Mouse (Mus musculus) intestine, embryonic 14.5 days (tissue): ENCODE data around the gene Rab11fip5. TPM values are rescaled to one million over a fixed set of nuclear protein-coding genes. Genes with fewer than 3 reads are reported as not detected.
A peak's percentile ranks its signal among the peaks of the same experiment; 100 is the strongest.

Experiments used
- ATAC-seq: fragments of 200-750 bp; cut with Nextera tagmentation; replicated peaks from 2 replicates; pipeline ENCODE4 v1.8.0; 2017; ENCODE audit warnings: low read depth, moderate number of reproducible peaks, moderate TSS enrichment, moderate library complexity; ENCODE audit not compliant: low FRiP score, low TSS enrichment
- DNase-seq: peaks from one replicate; pipeline ENCODE4 v3.0.0-alpha.2; 2018; ENCODE audit warnings: low spot score
- H3K27ac ChIP-seq: fragments of 300-500 bp; sonication (generic); 2 replicates; pipeline ENCODE4 v1.5.1; 2014; ENCODE audit warnings: low read depth, mild to moderate bottlenecking, control low read depth
- H3K27me3 ChIP-seq: fragments of 300-500 bp; sonication (generic); replicated peaks from 2 replicates; pipeline ENCODE4 v1.6.1; 2014; ENCODE audit warnings: low read length, control low read depth; ENCODE audit not compliant: control insufficient read depth, insufficient read depth
- H3K36me3 ChIP-seq: fragments of 300-500 bp; sonication (generic); 2 replicates; pipeline ENCODE4 v1.6.1; 2014; ENCODE audit warnings: low read length, control low read depth; ENCODE audit not compliant: control insufficient read depth, insufficient read depth
- H3K4me1 ChIP-seq: fragments of 300-500 bp; sonication (generic); replicated peaks from 2 replicates; pipeline ENCODE4 v1.6.1; 2014; ENCODE audit warnings: low read length, control low read depth, mixed read lengths; ENCODE audit not compliant: control insufficient read depth, insufficient read depth
- H3K4me2 ChIP-seq: fragments of 300-500 bp; sonication (generic); 2 replicates; pipeline ENCODE4 v1.6.1; 2014; ENCODE audit warnings: low read length
- H3K4me3 ChIP-seq: fragments of 300-500 bp; sonication (generic); 2 replicates; pipeline ENCODE4 v1.5.1; 2014; ENCODE audit warnings: low read depth, low read length, control low read depth, mixed read lengths
- H3K9ac ChIP-seq: fragments of 300-500 bp; sonication (generic); 2 replicates; pipeline ENCODE4 v1.6.1; 2014; ENCODE audit warnings: mild to moderate bottlenecking, low read length
- H3K9me3 ChIP-seq: fragments of 300-500 bp; sonication (generic); 2 replicates; pipeline ENCODE4 v1.6.1; 2016; ENCODE audit warnings: low read length, control low read depth; ENCODE audit not compliant: control insufficient read depth
- WGBS: fragments of 180-500 bp; shearing (Covaris S2); extraction: QIAGEN DNeasy Blood & Tissue Kit; methylation state at CpG from one replicate; pipeline ENCODE4 v1.1.7; 2014; 5-methylcytosine and 5-hydroxymethylcytosine counted together
- polyA plus RNA-seq: library from polyadenylated mRNA; unstranded; fragments of >200 nt; fragmentation: Nextera tagmentation; extraction: Ambion mirVana; gene quantifications from 2 replicates; pipeline ENCODE4 v1.2.1, GENCODE M21; 2014

The Rab11fip5 gene
- polyA plus RNA-seq, 1 experiment from 2014 or later: 8.0 TPM

DNA sequence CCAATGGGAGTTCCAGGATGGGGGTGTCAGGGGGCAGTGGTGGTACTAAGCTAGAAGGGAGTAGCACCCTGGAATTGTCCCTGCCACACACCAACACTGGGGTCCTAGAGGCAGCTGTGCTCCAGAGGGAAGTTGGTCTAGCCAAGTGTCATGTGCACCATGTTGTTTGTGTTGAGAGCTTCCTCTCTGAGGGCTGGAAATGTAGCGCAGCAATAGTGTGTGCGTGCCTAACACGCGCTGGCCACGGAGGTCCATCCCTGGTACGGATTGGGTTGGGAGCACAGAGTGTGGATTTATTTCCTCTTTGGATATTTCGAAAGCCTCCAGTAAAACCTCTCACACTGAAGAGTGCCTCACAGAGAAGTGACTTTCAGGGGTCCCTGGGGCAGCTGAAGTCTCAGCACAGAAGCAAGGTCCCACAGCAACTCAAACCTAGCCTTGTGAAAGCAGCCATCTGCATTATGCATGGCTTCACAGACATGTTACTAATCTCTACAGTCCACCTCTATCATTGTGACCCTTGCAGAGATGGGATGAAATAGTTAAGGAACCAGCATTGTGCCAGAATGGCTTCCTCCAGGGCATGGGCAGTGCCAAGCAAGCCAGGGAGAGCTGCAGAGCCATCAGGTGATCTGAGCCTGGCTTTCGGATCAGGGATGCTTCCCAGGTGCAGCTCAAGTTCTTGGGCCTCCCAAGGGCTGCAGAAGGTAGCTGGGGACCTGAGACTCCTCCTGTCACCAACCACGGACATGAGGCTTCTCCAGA lies 3.6 kb downstream of the Rab11fip5 start:
- Histone ChIP-seq H3K27ac (no peak overlapping the region), H3K4me3 (no peak overlapping the region), H3K36me3 (peaks cover 5% of the 10 kb centered on the region; the same call in 1 of the 2 replicates), H3K4me2 (no peak overlapping the region), H3K9ac (no peak overlapping the region), H3K9me3 (no peaks in the 10 kb centered on the region), H3K4me1 (peaks cover 22% of the 10 kb centered on the region), H3K27me3 (no peaks in the 10 kb centered on the region)
- WGBS: 93% methylated on average over 9 of the region's 9 CpGs
- ATAC-seq (no peak), DNase-seq (no peak)

DNA sequence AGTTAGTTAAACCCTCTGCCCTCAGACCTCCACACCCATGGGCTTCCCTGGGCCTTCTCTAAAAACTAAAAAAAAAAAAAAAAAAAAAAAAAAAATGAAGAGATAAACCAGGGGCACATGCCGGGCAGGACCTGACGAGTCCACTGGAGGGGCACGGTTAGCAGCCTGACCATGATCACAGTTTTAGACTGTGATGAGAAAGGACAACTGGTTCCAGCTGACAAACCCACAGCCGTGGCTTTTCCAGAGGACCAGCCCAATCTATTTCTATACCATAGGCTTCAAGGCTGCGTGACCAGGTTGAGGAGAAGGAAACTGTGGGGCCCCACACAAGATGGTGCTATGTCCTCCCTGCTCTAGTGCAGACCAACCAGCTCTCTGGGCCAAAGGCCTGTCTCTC lies 4.4 kb downstream of the Rab11fip5 start:
- Histone ChIP-seq H3K9ac (no peak overlapping the region), H3K36me3 (peaks cover 5% of the 10 kb centered on the region; the same call in 1 of the 2 replicates), H3K27me3 (no peaks in the 10 kb centered on the region), H3K9me3 (no peaks in the 10 kb centered on the region), H3K4me1 (peaks cover 20% of the 10 kb centered on the region), H3K4me3 (no peak overlapping the region), H3K27ac (no peak overlapping the region), H3K4me2 (no peak overlapping the region)
- 86% methylated on average over 5 of the region's 5 CpGs for WGBS
- ATAC-seq (no peak), DNase-seq (no peak)

DNA sequence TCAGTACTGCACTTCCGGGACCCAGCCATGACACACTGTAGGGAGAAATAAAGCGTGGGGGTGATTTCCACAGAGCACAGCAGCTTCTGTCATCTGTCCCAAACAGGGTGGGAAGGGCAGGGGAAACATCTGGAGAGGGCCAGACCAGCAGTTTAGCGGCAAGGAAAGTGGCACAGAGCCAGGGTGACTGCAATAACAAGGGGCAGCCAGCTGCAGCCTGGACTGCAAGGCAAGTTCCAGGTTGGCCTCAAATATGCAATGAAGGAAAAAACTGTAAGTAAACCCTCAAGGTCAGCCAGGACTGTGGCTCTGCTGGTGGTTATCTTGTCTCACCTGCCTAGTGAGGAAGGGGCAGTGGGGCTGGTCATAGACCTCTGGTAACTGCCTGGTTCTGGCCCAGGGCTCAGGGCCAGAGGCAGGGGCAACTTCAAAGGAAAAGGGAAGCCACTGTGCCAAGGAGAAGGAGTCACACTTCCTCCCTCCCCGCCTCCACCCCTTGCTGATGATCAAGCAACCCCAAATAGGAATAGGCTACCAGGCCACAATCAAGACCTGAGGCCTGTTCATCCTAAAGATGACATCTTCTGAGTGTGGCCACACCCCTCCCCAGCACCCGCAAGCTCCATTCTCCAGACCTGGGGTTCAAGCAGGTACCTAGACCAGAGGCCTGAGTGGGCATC lies 5.1 kb downstream of the Rab11fip5 start:
- WGBS: 67% methylated on average over 5 of the region's 5 CpGs
- ATAC-seq: no peak
- no peak overlapping the region for H3K9ac ChIP-seq
- H3K36me3 ChIP-seq: peaks cover 5% of the 10 kb centered on the region; the same call in 1 of the 2 replicates
- H3K4me3 ChIP-seq: no peak overlapping the region
- H3K27me3 ChIP-seq: no peaks in the 10 kb centered on the region
- peaks cover 19% of the 10 kb centered on the region for H3K4me1 ChIP-seq
- H3K4me2 ChIP-seq: no peak overlapping the region
- no peaks in the 10 kb centered on the region for H3K9me3 ChIP-seq
- DNase-seq: no peak
- no peak overlapping the region for H3K27ac ChIP-seq

DNA sequence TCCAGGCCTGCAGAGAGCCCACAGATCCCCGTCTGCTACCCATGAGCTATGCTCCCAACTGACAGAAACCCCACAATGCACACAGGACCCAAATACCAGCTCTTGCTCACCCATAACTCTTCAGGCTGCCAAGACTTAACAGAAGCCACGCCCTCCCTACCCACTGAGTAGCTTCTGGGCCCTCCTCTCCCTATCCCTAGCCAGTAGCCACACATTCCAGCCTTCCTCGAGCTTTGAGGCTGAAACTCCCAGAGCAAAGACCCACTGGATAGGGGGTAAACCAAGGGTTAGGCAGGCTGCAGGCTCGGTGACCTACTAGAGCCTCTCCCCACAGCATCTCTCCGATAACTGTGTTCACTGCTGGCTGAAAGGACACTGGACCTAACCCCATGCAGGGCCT lies 5.7 kb downstream of the Rab11fip5 start:
- H3K4me3 ChIP-seq: no peak overlapping the region
- ATAC-seq (no peak), DNase-seq (no peak)
- no peak overlapping the region for H3K9ac ChIP-seq
- 63% methylated on average over 5 of the region's 5 CpGs for WGBS
- peaks cover 5% of the 10 kb centered on the region; the same call in 1 of the 2 replicates for H3K36me3 ChIP-seq
- H3K9me3 ChIP-seq: no peaks in the 10 kb centered on the region
- 0 out of 2 replicates have a peak overlapping the region, but pooled peaks have one; percentile 30 for H3K27ac ChIP-seq
- H3K4me2 ChIP-seq: no peak overlapping the region
- peaks cover 19% of the 10 kb centered on the region for H3K4me1 ChIP-seq
- H3K27me3 ChIP-seq: no peaks in the 10 kb centered on the region

DNA sequence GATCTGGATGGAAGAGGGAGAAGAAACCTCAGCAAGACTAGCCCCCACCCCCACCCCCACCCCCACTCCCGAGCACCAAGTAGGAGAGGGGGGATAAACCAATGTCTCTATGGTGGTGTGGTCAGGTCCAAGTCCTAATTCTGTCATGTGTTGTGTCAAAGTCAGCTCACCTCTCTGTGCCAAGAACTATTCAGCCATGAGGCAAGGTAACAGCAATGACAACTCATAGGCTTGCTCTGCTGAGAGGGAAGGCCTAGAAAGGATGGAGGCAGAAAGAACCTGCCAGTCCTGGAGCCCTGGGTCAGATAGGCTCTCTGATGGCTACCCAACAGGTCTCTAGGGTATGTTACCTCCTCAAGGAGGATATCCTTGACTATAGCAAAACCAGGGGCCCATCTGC lies 6.3 kb downstream of the Rab11fip5 start:
- H3K27ac ChIP-seq: no peak overlapping the region
- WGBS: 89% methylated on average over 1 of the region's 1 CpGs

DNA sequence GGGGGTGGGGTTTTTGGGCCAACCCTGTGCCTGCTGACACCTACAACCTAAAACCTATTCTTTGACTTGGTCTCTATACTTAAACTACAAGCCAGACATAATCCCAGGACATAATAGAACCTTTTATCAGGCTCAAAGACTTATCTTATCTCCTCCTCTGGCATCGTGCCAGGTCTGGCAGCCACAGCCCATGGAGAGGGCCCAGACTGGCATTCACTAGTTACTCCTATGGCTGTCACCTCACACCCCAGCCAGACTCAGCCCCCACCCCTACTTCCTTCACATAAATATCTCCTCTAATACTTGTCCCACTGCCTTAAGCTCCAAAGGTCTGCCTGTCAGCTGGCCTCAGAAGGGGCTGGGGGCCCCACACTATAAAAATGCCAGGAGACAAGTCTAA lies 8.0 kb downstream of the Rab11fip5 start:
- H3K9me3 ChIP-seq: no peaks in the 10 kb centered on the region
- no peak overlapping the region for H3K4me3 ChIP-seq
- 58% methylated on average over 1 of the region's 1 CpGs for WGBS
- peaks cover 12% of the 10 kb centered on the region for H3K4me1 ChIP-seq
- no peak overlapping the region for H3K27ac ChIP-seq
- H3K4me2 ChIP-seq: no peak overlapping the region
- H3K36me3 ChIP-seq: peaks cover 5% of the 10 kb centered on the region; the same call in 1 of the 2 replicates
- no peaks in the 10 kb centered on the region for H3K27me3 ChIP-seq
- no peak overlapping the region for H3K9ac ChIP-seq
- DNase-seq (peak; percentile 56), ATAC-seq (peak; percentile 82)

More for the DNA sequence above, 6.3 kb downstream of the Rab11fip5 start:
- ATAC-seq (no peak), DNase-seq (no peak)
- Histone ChIP-seq H3K27me3 (no peaks in the 10 kb centered on the region), H3K4me1 (peaks cover 16% of the 10 kb centered on the region), H3K4me2 (no peak overlapping the region), H3K9me3 (no peaks in the 10 kb centered on the region), H3K36me3 (peaks cover 5% of the 10 kb centered on the region; the same call in 1 of the 2 replicates), H3K9ac (no peak overlapping the region), H3K4me3 (no peak overlapping the region)

DNA sequence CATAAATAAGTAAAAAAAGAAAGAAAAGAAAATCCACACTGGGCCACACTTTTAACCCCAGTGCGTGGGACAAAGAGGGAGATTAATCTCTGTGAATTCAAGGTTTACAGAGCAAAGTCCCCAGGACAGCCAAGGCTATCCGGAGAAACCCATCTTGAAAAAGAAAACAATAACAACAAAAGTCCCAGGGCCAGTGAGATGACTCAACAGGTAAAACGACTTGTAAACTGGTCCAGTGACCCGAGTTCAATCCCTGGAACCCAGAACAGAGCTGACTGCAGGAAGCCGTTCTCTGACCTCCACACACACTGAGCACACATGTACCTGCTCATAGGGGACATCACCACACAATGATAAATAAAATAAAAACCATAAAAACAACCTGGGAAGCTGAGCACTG lies 10.0 kb downstream of the Rab11fip5 start:
- no peak overlapping the region for H3K4me3 ChIP-seq
- no peak overlapping the region for H3K9ac ChIP-seq
- ATAC-seq (no peak), DNase-seq (no peak)
- WGBS: 68% methylated on average over 5 of the region's 5 CpGs
- H3K27ac ChIP-seq: no peak overlapping the region
- H3K27me3 ChIP-seq: no peaks in the 10 kb centered on the region
- H3K9me3 ChIP-seq: no peaks in the 10 kb centered on the region
- H3K4me1 ChIP-seq: peaks cover 12% of the 10 kb centered on the region
- no peak overlapping the region for H3K4me2 ChIP-seq
- no peaks in the 10 kb centered on the region for H3K36me3 ChIP-seq

DNA sequence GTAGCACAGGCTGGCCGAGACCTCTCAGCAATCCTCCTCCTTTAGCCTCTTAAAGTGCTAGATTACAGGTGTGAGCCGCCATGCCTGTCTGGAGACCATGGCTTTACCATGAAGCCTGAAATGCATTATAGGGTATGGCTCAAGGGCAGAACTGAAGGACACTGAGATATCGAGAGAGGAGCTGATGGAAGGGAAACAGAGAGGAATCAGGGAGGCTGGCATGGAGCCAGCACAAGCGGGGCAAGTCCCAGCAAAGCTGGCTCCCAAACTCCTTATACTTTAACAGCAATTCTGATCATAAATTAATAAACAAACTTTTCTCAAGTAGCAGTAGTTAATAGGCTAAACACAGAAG lies 10.6 kb downstream of the Rab11fip5 start:
- ATAC-seq (no peak), DNase-seq (no peak)
- Histone ChIP-seq H3K27me3 (no peaks in the 10 kb centered on the region), H3K36me3 (no peaks in the 10 kb centered on the region), H3K9me3 (no peaks in the 10 kb centered on the region), H3K4me2 (no peak overlapping the region), H3K9ac (no peak overlapping the region), H3K27ac (no peak overlapping the region), H3K4me1 (peaks cover 12% of the 10 kb centered on the region), H3K4me3 (no peak overlapping the region)
- 74% methylated on average over 4 of the region's 4 CpGs for WGBS
